Mouse (Mus musculus) testis, adult 2 months (tissue): ENCODE results near the gene Npas1. TPM values are rescaled to one million over a fixed set of nuclear protein-coding genes. Genes with fewer than 3 reads are reported as not detected.

ENCODE experiments used
- H3K27ac ChIP-seq: fragments of 200-500 bp; 2 replicates; pipeline ENCODE4 v1.5.1; 2012; ENCODE audit warnings: low read depth, low read length; ENCODE audit not compliant: control insufficient read depth, insufficient read depth
- H3K27me3 ChIP-seq: fragments of 200-500 bp; 2 replicates; pipeline ENCODE4 v1.6.1; 2012; ENCODE audit warnings: mild to moderate bottlenecking, low read length, moderate library complexity; ENCODE audit not compliant: control insufficient read depth, insufficient read depth
- H3K36me3 ChIP-seq: fragments of 200-500 bp; 2 replicates; pipeline ENCODE4 v1.6.1; 2012; ENCODE audit warnings: mild to moderate bottlenecking, low read length; ENCODE audit not compliant: control insufficient read depth, insufficient read depth
- H3K4me1 ChIP-seq: fragments of 200-500 bp; 2 replicates; pipeline ENCODE4 v1.6.1; 2012; ENCODE audit warnings: low read length; ENCODE audit not compliant: control insufficient read depth, insufficient read depth
- H3K4me3 ChIP-seq: fragments of 200-500 bp; 2 replicates; pipeline ENCODE4 v1.5.1; 2012; ENCODE audit warnings: low read depth, mild to moderate bottlenecking, low read length, moderate library complexity, mixed read lengths; ENCODE audit not compliant: control insufficient read depth
- CTCF ChIP-seq: fragments of 200-500 bp; IDR thresholded peaks from 2 replicates; pipeline ENCODE4 v1.5.1; 2012; ENCODE audit warnings: low read depth, mild to moderate bottlenecking, inconsistent platforms, low read length, moderate library complexity; ENCODE audit not compliant: control insufficient read depth, insufficient read depth, insufficient replicate concordance
- POLR2A ChIP-seq: fragments of 200-500 bp; IDR thresholded peaks from 2 replicates; pipeline ENCODE4 v1.6.1; 2012; ENCODE audit warnings: low read depth, mild to moderate bottlenecking, inconsistent platforms, low read length, moderate library complexity; ENCODE audit not compliant: control insufficient read depth
- polyA plus RNA-seq: library from polyadenylated mRNA; depleted of rRNA; stranded (reverse); fragments of >200 nt; gene quantifications from 2 replicates; pipeline ENCODE4 v1.2.3, GENCODE M21; 2012

Gene Npas1
- polyA plus RNA-seq, 1 experiment = 0.72 TPM

DNA sequence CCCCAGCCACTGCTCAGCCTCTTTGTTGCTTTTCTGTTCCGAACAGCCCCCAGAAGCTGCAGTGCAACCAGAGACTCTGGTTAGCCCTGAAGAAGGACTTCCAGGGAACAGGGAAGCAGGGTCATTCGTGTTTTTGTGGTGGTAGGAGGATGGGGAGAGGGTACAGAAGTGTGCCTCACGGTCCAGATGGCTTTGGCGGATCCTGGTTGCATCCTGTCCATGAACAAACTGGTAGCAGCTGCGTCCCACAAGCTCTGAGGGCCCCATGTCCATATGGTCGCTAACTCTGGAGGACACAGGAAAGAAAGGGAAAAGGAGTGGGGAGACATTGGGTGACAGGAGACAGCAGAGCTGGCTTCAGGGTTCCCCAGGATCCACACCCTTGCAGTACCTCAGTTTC, 16.4 kb downstream of the Npas1 start:
- H3K36me3 ChIP-seq = no peaks in the 10 kb centered on the region
- peak overlapping the region; percentile 40 for H3K4me3 ChIP-seq
- H3K27ac ChIP-seq = no peak overlapping the region
- H3K27me3 ChIP-seq = no peaks in the 10 kb centered on the region
- H3K4me1 ChIP-seq = peaks cover 23% of the 10 kb centered on the region
- TF ChIP-seq CTCF (no peak), POLR2A (no peak)

DNA sequence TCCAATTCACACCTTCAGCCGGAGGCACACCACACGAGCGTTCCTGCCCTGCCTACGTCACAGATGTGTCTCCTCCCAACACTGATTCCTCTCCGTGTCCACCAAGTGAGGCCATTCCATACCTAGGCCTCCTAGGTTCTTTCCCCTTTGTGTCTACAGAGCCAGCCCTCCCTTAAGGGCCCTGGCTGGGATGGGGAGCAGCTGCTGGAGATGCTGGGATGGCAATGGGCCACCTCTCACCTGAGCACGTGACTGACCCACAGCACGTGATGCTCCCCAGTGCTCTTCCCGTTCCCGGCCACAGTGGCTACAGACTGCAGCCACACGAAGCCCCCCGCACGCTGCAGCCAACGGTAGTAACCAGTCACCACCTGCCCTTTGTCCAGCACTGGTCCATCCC, 17.0 kb downstream of the Npas1 start:
- Histone ChIP-seq H3K27ac (no peak overlapping the region), H3K4me3 (peak overlapping the region; percentile 28), H3K4me1 (peaks cover 29% of the 10 kb centered on the region), H3K27me3 (no peaks in the 10 kb centered on the region), H3K36me3 (no peaks in the 10 kb centered on the region)
- TF ChIP-seq POLR2A (no peak), CTCF (no peak)

GRCm38 (mm10) chr7:16456289-16456688, 21.2 kb downstream of the Npas1 start:
- H3K27ac ChIP-seq = no peak overlapping the region
- no peak overlapping the region for H3K4me3 ChIP-seq
- no peaks in the 10 kb centered on the region for H3K27me3 ChIP-seq
- no peaks in the 10 kb centered on the region for H3K36me3 ChIP-seq
- peaks cover 45% of the 10 kb centered on the region for H3K4me1 ChIP-seq
- TF ChIP-seq POLR2A (no peak), CTCF (no peak)

- Histone ChIP-seq H3K27me3 (no peaks in the 10 kb centered on the region), H3K4me3 (no peak overlapping the region), H3K27ac (no peak overlapping the region), H3K36me3 (no peaks in the 10 kb centered on the region), H3K4me1 (peaks cover 37% of the 10 kb centered on the region)
- TF ChIP-seq POLR2A (no peak), CTCF (no peak)
Measured at GRCm38 (mm10) chr7:16455016-16455415, 22.5 kb downstream of the Npas1 start.

GRCm38 (mm10) chr7:16453118-16453711, 24.3 kb downstream of the Npas1 start:
- H3K36me3 ChIP-seq = no peaks in the 10 kb centered on the region
- peaks cover 33% of the 10 kb centered on the region for H3K4me1 ChIP-seq
- peak overlapping the region; percentile 69 for H3K4me3 ChIP-seq
- TF ChIP-seq POLR2A (no peak), CTCF (no peak)
- H3K27ac ChIP-seq = no peak overlapping the region
- H3K27me3 ChIP-seq = no peaks in the 10 kb centered on the region

DNA sequence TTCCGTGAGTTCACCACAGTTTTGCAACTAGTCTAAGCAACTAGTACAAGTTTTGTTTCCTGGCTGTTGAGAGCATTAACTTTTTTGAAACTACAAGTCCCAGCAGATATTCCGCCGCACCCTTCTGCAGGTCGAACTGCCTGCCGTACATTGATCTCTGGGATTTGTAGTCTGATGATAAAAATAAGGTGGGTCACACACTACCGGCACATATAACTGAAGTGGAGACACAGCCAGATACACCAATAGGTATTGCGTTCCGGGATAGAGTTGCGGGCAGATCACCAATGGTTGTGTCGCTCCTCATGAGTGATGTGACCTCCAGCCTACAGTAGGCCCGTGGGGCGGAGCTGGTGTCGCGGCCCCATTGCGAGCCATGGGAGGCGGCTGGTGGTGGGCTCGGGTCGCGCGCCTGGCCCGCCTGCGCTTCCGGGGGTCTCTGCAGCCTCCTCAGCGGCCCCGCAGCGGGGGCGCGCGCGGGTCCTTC, 24.9 kb downstream of the Npas1 start, which contains the start of gene Tmem160:
Gene Tmem160 (plus strand): TSS at position 193 of the 487 bp plus-strand sequence.
- TF ChIP-seq POLR2A (no peak; the same call in 1 of the 2 replicates), CTCF (no peak)
- H3K27me3 ChIP-seq = no peaks in the 10 kb centered on the region
- H3K27ac ChIP-seq = no peak within 1 kb of the TSS
- peaks cover 33% of the 10 kb centered on the region for H3K4me1 ChIP-seq
- H3K4me3 ChIP-seq = peak within 1 kb of the TSS; percentile 69
- no peaks in the 10 kb centered on the region for H3K36me3 ChIP-seq

- Histone ChIP-seq H3K4me3 (no peak overlapping the region), H3K4me1 (peaks cover 31% of the 10 kb centered on the region), H3K27me3 (no peaks in the 10 kb centered on the region), H3K36me3 (no peaks in the 10 kb centered on the region), H3K27ac (no peak overlapping the region)
- TF ChIP-seq CTCF = no peak
- no peak for TF ChIP-seq POLR2A
Measured at GRCm38 (mm10) chr7:16451656-16452055, 25.9 kb downstream of the Npas1 start.
